Mouse (Mus musculus): ENCODE data around the gene Emx1. TPM values are rescaled to one million over a fixed set of nuclear protein-coding genes. Genes with fewer than 3 reads are reported as not detected.

The Emx1 gene
- polyA plus RNA-seq, 1 experiment, result 13.9 TPM

DNA sequence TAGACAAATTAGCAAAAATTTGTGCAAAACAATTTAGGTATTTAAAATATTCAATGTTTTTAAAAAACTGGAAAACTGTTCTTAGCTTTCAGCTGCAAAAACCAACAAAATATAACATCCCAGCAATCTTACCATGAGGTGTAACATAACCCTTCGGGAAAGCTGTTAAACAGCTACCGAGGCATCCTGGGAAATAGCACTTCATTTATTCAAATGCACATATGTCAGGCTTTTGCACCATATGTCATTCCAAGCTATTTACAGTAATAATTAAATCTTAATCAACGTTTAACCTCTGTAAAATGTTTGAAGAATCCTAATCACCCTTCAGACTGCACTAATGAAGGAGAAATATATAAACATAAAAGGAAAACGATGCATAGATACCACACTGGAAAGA is 31.0 kb downstream of the Emx1 start:
- peak; percentile 91 for DNase-seq (ENCODE audit: low read depth)

DNA sequence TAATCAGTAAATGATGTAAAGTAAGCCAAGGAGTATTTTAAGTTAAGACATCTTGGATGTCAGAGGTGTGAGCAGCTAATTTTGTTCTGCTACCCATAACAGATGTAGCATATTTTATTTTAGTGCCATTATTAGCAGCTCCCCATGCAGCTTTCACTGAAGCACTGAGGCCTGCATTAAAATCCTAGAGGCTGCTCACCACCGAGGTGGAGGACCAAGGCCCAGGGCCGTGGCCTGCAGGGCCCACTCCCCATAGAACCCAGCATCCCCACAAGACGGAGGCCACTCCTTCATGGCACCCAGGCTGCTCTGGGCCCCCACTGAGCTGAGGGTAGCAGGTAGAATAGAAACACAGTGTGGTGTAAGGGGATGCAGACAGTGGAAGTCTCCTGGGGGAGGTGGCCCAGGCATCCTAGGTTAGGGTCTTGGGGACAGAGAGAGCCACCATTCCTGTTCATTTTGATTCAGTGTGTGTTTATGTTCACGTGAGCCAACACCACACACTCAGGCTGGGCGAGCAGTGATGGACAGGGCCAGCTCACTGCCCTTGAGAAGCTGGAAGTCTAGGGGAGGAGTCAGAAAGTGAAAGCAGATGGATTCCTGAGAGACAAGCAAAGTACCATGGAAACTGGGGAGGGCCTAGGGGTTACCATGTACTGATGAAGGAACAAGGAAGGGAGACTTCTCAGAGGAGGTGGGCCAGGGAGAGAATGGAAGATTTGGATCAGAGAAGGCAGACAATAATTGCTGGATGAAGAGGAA is 31.6 kb downstream of the Emx1 start:
- DNase-seq (ENCODE audit: low read depth), result peak; percentile 73

More for the DNA sequence above, 31.0 kb downstream of the Emx1 start:
- TF ChIP-seq CTCF (IDR thresholded peaks at IDR 0.05; ENCODE audit: borderline replicate concordance, extremely low read depth, insufficient read depth, insufficient read length) (no peak), POLR2A (IDR thresholded peaks at IDR 0.05; ENCODE audit: borderline replicate concordance, extremely low read depth, insufficient read depth, insufficient read length, poor library complexity, severe bottlenecking) (no peak)

DNA sequence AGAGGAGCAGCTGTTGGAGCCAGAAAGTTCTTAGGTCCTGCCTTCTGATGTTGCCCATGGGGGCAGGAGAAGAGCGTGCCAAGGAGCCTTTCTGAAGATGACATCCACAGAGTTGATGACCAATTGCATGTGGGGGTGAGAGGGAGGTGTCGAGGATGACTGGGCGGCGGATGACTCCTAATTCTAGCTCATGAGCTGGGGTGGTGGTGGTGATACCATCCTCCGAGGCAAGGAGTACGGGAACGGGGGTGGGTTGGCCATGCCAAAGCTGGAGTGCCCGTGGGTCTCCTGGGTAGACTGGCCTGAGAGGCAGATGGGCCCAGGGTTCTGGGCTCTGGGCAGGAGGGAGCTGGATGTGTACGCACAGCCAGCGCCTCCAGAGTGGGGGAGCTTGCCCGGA is 32.5 kb downstream of the Emx1 start:
- DNase-seq (ENCODE audit: low read depth), result no peak
- TF ChIP-seq CTCF (IDR thresholded peaks at IDR 0.05; ENCODE audit: borderline replicate concordance, extremely low read depth, insufficient read depth, insufficient read length) (no peak), POLR2A (IDR thresholded peaks at IDR 0.05; ENCODE audit: borderline replicate concordance, extremely low read depth, insufficient read depth, insufficient read length, poor library complexity, severe bottlenecking) (no peak)

More for the DNA sequence above, 31.6 kb downstream of the Emx1 start:
- TF ChIP-seq CTCF (IDR thresholded peaks at IDR 0.05; ENCODE audit: borderline replicate concordance, extremely low read depth, insufficient read depth, insufficient read length) (no peak), POLR2A (IDR thresholded peaks at IDR 0.05; ENCODE audit: borderline replicate concordance, extremely low read depth, insufficient read depth, insufficient read length, poor library complexity, severe bottlenecking) (no peak)

DNA sequence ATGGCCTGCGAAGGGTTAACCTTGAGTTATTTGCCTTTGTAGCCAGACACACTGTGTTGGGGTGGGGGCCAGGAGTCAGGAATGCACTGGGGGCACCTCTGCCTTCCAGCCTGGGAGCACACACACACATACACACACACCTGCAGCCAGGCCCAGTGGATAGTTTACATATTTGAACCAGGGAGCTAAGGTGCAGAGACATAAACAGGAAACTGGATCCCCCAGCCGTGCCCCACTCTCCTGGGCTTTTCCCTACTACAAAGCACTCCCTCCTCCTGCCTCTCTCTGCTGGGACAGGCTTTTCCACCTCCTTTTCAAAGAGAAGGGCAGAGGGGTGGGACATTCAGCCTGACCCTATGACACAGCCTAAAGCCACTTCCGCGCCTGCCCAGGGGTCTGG is 33.7 kb downstream of the Emx1 start:
- TF ChIP-seq POLR2A (IDR thresholded peaks at IDR 0.05; ENCODE audit: borderline replicate concordance, extremely low read depth, insufficient read depth, insufficient read length, poor library complexity, severe bottlenecking), result no peak
- TF ChIP-seq CTCF (IDR thresholded peaks at IDR 0.05; ENCODE audit: borderline replicate concordance, extremely low read depth, insufficient read depth, insufficient read length), result no peak

DNA sequence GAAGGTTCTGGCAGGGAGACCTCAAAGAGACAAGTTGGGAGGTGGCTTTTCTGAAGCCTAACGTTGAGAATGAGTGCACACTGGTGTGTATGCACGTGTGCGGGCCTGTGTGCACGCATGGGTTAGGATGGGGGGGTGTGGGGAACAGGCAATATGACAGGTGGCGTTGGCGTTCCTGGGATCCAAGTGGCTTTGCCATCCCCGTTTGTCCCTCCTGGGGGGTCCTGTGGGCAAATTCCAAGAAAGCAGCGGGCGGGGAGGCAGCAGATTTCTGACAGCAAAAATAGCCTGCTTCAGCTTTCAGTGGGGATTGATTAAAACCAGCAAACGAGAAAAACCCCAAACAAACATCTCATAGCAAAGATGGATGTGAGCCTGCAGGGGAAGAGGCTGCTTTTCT is 35.3 kb downstream of the Emx1 start:
- DNase-seq (ENCODE audit: low read depth), result no peak
- no peak for TF ChIP-seq POLR2A (IDR thresholded peaks at IDR 0.05; ENCODE audit: borderline replicate concordance, extremely low read depth, insufficient read depth, insufficient read length, poor library complexity, severe bottlenecking)
- no peak for TF ChIP-seq CTCF (IDR thresholded peaks at IDR 0.05; ENCODE audit: borderline replicate concordance, extremely low read depth, insufficient read depth, insufficient read length)

More for the DNA sequence above, 33.7 kb downstream of the Emx1 start:
- DNase-seq (ENCODE audit: low read depth), result no peak

DNA sequence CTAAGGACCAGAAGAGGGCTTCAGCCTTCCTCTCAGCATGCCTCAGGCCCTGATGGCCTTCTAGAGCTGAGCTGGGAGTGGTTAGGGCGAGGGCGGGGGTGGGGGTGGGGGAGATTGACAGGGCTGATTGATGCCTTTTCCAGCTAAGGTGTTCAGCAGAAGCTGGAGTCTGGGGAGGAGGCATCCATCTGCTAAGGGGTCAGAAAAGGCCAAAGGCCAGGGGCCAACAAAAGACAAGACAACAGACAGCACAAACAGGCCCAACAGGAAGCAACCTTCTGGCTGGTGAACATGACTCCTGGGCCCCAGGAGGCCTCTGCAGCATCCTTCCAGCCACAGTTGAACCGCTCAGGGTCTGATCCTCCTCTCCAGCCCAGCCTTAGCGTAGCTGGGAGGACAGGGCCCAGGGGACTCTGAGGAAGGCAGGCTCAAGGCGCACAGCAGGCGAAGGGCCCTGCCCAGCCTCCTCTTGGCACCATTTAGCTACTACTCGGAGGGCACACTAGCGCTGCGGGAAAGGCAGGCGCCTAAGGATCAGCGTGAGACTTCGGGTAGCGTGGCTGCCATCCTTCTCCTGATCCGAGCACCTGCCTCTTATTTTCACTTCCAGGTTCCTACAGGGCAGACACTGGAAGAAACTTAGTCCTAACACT is 36.4 kb downstream of the Emx1 start:
- peak; percentile 63 for DNase-seq (ENCODE audit: low read depth)
- no peak for TF ChIP-seq CTCF (IDR thresholded peaks at IDR 0.05; ENCODE audit: borderline replicate concordance, extremely low read depth, insufficient read depth, insufficient read length)
- no peak for TF ChIP-seq POLR2A (IDR thresholded peaks at IDR 0.05; ENCODE audit: borderline replicate concordance, extremely low read depth, insufficient read depth, insufficient read length, poor library complexity, severe bottlenecking)

DNA sequence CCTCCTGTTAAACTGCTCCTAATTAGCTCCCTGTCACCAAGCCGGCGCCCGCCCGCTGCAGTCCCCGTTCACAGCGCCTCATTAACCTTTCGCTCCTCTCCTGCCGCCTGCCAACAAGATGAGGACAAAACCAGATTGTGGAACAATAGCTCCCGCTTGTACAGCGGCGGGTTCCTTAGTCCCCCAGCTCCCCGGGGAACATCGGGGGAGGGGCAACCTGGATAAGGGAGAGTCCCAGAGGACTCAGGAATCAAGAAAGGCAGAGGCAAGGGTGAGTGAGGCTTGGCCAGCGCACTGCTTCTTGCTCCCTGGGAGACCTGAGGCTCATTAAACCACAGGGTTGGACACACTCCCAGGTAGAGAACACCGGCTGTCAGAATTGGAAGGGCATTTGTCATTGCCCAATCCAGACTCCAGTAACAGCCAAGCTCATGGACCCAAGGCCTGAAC is 37.2 kb downstream of the Emx1 start:
- TF ChIP-seq POLR2A (IDR thresholded peaks at IDR 0.05; ENCODE audit: borderline replicate concordance, extremely low read depth, insufficient read depth, insufficient read length, poor library complexity, severe bottlenecking), result no peak
- no peak for TF ChIP-seq CTCF (IDR thresholded peaks at IDR 0.05; ENCODE audit: borderline replicate concordance, extremely low read depth, insufficient read depth, insufficient read length)
- DNase-seq (ENCODE audit: low read depth), result peak; percentile 91

DNA sequence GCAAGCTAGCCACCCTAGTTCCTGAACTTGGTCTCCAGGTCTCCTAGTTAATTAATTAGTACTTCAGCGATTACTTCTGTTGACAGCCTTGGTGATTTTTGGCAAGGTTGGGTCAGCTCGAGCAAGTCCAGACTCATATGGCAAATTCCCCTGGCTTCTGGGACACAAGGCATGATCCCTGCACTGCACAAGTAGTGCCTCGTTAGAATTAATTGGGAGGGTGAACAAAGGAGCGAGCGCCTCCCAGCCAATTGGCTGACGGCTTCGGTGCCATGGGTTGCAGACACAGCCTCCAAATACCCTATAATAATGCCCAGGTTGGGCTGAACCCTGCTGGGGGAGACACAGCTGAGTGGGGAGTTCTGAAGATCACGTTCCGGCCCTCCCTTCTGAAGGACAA is 39.3 kb downstream of the Emx1 start:
- TF ChIP-seq POLR2A (IDR thresholded peaks at IDR 0.05; ENCODE audit: borderline replicate concordance, extremely low read depth, insufficient read depth, insufficient read length, poor library complexity, severe bottlenecking) (no peak), CTCF (IDR thresholded peaks at IDR 0.05; ENCODE audit: borderline replicate concordance, extremely low read depth, insufficient read depth, insufficient read length) (no peak)
- peak; percentile 86 for DNase-seq (ENCODE audit: low read depth)

DNA sequence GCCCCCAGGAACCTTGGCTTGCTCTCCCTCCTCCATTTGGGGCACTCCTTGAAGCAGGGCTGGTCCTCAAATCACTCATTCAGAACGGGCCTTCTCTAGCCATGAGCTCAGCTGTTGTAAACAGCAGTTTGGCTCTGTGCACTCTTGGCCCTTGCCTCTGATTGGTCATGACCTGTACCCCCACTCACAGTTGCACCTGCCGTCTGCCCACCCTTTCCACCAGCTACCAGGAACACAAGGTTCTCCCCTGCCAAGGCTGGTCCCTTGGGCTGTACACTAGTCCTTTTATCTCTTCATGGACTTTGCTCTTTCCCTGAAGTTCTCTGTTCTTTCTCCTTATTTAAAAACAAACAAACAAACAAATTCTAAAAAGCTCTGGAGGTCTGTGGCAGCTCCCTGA is 40.3 kb downstream of the Emx1 start:
- TF ChIP-seq CTCF (IDR thresholded peaks at IDR 0.05; ENCODE audit: borderline replicate concordance, extremely low read depth, insufficient read depth, insufficient read length) (no peak), POLR2A (IDR thresholded peaks at IDR 0.05; ENCODE audit: borderline replicate concordance, extremely low read depth, insufficient read depth, insufficient read length, poor library complexity, severe bottlenecking) (no peak)
- no peak for DNase-seq (ENCODE audit: low read depth)

DNA sequence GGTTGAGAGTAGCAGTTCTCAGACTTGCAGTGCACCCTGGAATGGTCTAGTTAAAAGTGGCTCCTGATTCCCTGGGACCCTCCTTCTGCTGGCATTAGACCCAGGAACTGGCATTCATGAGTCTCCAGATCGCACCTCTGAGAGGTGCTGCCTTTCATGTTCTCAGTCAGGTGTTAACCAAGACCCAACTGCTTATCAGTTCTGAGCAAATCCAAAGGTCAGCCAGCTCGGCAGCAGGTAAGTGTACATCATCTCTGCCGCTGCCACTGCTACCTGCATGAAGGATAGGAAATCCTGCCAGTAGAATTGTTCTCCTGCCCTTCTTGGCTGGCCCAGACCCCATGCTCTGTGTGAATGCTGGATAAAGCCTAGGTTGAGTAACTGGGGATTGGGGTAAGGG is 43.5 kb downstream of the Emx1 start:
- DNase-seq (ENCODE audit: low read depth), result no peak
- no peak for TF ChIP-seq CTCF (IDR thresholded peaks at IDR 0.05; ENCODE audit: borderline replicate concordance, extremely low read depth, insufficient read depth, insufficient read length)
- no peak for TF ChIP-seq POLR2A (IDR thresholded peaks at IDR 0.05; ENCODE audit: borderline replicate concordance, extremely low read depth, insufficient read depth, insufficient read length, poor library complexity, severe bottlenecking)

DNA sequence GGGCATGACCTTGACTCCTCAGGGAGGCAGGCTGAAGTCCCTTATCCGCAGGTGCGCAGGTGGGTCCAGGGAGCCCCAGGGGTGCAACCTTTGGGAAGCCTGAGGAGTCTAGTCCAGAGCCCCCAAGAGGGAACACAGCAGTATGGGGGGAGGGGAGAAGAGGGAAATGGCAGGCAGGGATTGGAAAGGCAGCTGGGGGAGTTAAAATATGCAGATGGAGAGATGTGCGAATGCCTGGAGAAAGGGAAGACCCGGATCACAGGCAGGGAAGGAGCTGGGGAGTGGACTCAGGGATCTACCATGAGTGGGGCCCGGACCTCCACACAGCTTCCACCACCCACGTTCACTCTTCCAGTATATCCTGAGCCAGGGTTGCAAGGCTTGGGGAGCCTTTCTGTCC is 44.2 kb downstream of the Emx1 start:
- TF ChIP-seq CTCF (IDR thresholded peaks at IDR 0.05; ENCODE audit: borderline replicate concordance, extremely low read depth, insufficient read depth, insufficient read length) (no peak), POLR2A (IDR thresholded peaks at IDR 0.05; ENCODE audit: borderline replicate concordance, extremely low read depth, insufficient read depth, insufficient read length, poor library complexity, severe bottlenecking) (no peak)
- peak; percentile 86 for DNase-seq (ENCODE audit: low read depth)

Data from brain, embryonic 14.5 days (tissue).